Mouse (Mus musculus) cerebellum, postnatal 36 days (tissue): ENCODE results near the gene Zgrf1.

ENCODE experiments used
- DNase-seq, 2 experiments: peaks; one replicate each; pipeline ENCODE4 v3.0.0; 2021 to 2022; ENCODE audit warnings: mixed read lengths in 2 of 2

The Zgrf1 gene

DNA sequence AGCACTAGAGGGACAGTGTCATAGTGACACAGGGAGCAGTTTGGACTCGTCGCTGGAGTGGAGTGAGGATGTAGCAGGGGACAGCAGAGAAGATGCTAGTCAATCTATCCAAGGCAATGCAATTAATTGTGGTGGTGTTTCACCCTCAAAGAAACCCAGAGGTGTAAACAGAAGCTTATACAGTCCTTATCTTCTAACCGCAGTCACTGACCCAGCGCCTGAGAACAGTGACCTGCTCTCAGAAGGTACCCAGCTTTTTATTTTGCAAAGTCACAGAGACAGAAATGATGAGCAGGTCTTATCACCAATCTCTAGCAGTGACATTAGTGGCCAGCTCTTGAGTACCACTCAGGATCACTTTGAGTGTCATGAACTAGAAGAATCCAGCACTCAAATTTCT, 9.7 kb downstream of the Zgrf1 start:
- no peak for DNase-seq

DNA sequence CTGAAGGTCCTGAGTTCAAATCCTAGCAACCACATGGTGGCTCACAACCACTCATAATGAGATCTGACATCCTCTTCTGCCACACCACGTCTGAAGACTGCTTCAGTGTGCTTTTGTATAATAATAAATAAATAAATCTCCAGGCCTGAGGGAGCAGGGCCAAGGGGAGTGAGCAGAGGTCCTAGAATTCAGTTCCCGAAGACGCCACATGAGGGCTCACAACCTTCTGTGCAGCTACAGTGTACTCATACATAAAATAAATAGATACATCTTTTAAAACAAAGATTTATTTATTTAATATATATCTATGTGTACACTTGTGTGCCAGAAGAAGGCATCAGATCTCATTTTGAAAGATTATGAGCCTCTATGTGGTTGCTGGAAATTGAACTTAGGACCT, 11.8 kb downstream of the Zgrf1 start:
- DNase-seq, result no peak

DNA sequence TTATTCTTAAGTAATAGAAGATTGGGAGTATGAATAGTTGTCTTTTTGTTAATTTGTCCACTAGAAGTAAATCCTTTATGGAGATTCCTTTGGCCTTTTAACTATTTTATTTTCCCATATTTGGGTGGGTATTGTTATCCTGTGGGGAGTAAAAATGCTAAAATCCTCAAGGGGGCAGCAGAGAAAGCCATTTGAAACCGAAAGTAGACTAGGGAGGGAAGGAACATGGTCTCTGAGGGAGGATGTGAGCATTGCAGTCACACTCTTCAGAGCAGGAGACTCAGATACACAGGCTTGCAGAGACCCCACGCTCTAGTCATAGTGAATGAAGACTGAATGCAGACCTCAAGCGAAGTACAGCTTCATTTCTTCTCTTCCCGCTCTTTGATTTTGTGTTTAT, 19.3 kb downstream of the Zgrf1 start:
- DNase-seq, result no peak

DNA sequence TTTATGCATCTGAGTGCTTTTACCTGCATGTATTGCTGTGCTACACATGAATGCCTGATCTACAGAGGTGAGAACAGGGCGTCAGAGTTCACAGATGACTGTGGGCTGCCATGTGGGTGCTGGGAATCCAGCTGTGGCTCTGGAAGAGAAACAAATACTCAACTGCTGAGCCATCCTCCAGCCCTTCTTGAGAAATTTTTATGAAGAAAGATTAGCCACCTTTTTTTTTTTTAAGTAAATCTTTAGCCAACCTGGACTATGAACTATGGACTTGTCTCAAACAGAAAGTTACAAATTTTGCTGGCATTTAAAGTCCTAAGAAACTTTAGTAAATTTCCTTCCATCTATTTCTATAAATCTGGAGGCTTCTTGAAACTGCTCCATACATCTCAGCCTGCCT, 43.8 kb downstream of the Zgrf1 start:
- DNase-seq, result no peak

DNA sequence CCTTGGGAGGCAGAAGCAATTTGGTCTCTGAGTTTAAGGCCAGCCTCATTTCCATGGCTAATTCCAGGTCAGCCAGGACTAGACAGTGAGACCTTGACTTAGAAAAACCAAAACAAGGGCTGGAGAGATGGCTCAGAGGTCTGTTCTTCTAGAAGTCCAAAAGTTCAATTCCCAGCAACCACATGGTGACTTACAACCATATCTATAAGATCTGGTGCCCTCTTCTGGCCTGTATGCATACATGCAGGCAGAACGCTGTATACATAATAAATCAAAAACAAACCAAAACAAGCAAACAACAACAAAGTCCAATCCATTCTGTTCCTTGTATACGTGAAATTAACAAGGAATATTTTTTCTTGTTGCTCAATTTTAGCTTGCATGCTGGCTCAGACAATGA, 54.8 kb downstream of the Zgrf1 start:
- DNase-seq, result no peak

DNA sequence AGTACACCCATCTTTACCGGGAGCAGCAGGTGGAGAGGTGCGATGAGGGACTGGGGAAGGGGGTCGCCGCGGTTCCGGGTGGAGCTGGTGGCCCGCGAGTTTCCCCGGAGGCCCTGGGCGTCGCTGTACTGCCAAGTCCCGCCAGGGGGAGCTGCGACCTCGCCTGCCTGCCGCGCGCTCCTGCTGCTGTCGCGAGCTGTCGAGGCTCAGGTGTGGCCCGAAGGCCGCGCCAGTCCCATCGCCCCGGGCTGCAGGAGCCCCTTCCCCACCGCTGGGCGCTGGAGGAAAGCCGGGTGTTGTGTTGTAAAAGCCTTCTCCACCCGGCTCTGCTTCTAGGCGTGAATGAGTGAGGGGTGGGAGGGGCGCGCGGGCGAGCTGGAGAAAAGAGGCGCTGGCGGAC, 72.0 kb downstream of the Zgrf1 start:
- DNase-seq, result peak; percentile 40 to 46

DNA sequence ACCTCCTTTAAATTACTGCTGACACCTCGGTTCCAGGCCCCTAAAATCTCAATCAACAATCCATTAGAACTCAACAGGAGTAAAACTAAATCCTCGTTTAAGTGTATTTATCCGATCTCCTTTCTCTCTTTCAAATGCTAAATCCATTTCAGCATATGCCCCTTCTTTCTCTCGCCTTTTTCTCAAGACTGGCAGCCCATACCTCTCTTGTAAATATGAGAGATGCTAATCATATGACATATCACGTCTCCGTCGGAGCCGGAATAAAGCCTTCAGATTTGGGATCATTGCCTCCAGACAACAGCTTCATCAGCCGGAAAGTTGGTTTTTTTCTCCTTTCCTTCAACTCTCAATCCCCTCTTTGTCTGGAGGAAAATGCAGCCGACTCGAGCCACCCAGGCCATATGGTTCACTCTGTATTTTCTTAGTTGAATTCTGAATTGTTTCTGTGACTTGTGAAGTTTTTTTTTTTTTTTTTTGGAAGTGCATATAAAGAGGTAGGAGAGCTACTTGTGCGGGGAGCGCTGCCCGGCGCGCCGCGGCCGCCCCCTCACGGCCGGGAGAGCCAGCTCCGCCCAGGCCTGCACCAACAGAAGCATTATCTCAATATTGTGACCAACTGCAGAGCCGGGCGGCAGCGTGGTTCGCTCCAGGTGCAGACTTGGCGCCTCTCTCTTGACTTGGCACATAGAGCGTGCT, 72.6 kb downstream of the Zgrf1 start:
- DNase-seq, result no peak

DNA sequence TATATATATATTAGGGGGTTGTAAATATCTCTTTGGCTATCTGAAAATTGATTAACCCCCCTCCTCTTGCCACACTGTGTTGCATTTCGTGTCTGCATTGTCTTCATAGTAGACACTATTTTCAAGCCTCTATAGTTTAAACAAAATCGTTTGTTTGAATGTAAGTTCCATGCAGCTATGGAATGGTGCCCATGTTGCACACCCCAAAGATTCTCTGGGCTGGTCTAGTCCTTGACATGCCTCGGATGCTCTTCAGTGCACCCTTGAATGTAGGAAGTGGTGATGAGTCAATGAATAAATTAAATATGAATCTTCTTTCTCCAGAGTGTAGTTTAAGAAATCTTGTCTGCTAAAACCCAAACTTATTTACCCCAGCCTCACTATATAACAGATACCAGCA, 73.2 kb downstream of the Zgrf1 start:
- no peak for DNase-seq

DNA sequence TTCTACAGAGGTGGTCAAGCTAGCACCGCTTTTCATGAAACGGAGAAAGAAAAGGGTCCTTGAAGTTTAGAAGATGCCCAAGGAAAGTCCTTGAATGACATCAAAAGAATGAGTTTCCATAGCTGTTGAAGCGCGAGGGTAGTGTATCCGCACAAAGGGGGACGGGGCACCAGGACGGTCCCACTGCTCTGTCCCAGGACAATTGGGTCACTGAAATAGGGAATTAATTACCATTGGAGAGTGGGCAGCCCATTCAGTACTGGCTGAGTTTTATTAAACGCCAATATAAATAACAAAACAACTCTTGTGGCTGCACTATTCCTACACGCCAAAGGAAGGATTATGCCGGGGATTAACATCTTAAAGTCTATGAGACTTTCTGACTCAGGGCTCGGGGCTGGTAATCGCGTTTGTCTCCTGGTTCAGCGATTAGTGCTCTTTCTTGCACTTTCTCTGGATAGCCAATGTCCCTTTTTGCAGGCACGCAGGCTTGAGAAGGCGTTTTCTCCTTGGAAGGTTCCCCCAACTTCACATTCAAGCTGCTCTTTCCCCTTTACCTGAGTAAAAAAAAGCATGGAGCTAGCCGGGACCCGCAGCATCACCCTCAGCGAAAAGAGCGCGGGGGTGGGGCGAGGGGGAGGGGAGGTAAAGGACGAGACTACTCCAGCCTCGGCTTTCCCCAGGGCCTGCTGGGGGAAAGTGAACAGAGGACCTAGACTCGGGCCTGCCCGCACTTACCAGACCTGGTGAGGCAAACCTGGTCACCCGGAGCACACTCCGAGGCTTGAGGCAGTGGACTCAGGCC, 74.1 kb downstream of the Zgrf1 start:
- DNase-seq, result no peak

DNA sequence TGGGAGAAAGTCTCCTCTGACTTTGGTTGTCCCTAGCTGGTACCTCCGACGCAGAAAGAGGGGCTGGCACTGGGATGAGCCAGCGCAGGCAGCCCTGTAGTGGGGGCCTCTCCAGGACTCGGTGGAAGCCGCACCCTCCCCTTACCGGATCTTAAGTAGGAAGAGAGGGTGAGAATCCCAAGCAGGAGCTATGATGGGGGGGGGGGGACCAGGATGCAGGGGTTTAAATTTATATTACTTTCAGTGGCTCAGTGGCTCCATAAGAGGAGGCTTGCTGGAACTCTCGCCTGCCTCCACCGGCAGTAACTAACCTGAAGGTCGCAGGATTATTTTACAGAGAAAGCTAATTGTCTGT, 74.6 kb downstream of the Zgrf1 start:
- no peak for DNase-seq

DNA sequence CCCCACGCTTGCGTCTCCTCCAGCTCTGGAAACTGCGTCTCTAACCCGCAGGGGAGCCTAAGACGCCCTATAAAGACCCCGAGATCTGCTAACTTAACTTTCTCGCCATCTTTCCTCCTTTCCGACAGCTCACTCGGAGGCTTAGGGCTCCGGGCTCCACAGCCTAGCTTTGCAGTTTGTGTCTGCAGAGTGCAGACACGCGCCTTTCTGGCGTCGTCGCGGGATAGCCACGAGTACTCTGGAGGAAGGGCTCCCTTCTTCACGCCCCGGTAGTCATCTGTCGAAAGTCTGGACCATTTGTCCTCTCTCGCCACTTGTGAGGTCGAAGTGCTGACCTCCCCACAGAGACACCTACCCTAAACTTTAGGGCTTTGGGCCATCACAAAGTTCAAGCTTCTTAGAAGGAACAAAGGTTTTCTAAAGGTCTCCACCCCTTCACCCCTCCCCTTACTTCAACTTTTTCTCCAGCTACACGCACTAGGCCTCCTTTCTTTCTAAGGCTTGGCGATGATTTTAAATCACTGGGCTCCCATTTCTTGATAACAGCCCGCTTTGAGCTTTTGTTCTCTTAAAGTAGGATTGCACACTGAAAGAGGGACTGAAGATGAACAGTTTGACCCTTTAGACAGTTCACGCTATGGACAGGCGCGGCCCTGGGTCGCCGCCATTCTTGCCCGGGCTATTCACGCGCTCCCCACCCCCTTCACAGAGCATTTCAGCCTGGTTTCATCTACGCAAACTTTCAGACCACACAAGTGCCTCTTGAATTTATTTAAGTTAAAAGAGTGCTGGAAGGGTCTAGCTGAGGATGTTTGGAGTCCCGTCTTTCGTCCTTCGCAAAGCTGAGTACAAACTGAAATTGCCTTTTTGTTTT, 75.3 kb downstream of the Zgrf1 start:
- DNase-seq, result no peak

DNA sequence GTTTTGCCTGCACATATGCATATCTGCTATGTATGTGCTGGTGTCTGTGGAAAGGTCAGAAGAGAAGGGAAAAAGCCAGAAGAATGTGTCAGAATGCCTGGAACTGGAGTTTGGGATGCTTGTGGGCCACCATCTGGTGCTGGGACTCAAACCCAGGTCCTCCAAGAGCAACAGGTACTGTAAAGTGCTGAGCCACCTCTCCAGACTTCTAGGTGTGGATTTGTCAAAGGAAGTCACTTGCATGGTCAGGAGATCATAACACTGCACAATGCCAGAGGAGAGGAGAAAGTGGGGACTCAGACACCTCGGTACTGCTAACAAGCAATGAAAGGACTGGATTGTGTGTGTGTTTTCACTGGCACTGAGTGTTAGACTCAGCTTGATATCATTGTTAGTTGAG, 76.9 kb downstream of the Zgrf1 start:
- no peak for DNase-seq

DNA sequence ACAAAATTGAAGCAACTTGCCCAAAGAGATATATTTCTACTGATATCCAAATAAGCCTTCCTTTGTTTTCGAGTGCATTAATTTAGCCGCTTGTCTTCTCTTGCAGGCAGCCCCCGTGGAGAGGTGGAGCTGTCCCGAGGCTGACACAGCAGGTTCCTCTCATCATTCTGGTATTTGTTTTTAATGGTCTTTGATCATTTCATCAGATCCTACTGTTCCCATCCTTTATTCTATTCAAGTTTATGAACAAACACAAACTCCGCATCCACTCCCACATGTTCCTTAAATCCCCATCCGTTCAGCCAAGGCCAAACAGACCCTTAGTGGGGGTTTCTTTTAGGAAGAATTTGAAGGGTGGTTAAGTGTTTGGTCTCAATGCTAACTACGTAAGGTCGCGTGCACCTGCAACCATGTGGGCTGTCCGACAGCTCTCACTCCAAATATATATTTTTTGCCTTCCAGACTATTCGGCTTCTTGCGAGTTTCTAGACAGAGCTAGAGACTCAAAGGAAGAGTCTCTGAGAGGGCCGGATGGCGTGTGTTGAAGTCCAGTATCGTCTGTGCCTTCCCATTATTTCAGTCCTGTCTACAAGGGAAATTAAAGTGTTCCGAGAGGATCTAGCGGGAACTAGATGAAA, 77.6 kb downstream of the Zgrf1 start:
- DNase-seq, result no peak

DNA sequence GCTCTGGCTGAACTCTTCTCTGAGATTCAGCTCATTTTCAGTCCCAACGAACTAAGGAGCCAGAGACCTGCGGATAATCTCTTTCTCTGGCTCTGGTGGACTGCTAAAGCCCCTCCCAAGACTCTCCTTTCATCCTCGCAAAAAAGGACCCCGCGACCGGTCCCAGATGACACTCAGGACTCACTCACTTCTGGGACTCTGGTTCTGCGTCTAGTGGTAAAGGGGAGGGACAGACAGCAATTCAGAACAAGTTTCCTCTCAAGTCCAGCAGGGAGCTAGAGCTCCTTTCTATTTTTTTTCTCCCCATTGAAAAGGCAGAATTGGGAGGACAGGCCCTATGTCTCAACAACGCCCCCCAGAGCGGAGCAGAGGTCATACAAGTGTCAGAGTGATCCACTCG, 78.3 kb downstream of the Zgrf1 start:
- no peak for DNase-seq

DNA sequence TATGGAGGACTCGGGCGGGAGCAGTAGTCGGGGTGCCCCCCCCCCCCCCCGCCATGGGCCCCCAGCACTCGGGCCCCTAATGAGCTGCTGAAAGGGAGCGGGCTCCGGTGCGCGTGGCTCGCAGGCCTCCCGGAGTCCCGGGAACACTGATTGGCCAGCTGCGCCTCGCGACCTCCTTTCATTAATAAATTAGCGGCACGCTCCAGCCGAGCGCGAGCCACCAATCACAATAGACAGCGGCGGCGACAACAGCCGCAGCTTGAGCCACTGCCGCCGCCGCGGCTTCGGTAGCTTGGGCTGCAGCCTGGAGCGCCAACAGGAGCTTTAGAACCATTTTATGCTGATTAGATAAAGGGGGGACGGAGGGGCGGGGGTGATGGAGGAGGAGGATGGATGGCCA, 79.2 kb downstream of the Zgrf1 start:
- DNase-seq, result peak in 1 of 2 experiments; percentile 13

DNA sequence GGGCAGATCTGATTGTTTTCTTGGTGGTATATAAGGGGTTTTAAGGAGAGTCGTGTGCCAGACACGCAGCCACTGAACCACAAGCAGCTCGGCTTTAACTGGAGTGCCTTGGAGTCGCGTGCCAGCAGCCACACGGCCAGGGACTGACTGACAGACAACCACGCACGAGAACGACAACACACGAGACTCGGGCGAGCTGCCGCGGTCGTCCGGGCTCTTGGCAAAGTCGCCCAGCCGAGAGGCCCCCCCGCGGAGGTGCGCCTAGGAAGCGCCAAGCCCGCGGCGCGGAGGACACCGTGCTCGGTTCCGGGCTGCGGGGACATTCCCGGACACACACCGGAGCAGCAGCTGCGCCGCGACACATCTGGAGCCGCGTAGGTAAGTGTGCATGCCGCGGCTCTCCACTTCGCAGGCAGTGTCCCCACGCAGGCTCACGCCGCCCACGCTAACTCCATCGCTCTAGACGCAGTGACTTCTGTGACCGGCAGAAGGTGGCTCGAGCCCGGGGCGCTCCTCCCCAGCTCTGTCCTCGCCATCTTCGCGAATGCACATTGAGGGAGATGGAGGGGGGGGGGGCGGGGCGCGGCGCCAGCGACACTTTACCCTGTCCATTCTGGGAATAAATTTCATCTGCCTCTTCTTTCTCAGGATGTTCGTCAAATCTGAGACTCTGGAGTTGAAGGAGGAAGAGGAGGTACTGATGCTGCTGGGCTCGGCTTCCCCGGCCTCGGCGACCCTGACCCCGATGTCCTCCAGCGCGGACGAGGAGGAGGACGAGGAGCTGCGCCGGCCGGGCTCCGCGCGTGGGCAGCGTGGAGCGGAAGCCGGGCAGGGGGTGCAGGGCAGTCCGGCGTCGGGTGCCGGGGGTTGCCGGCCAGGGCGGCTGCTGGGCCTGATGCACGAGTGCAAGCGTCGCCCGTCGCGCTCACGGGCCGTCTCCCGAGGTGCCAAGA, 80.1 kb downstream of the Zgrf1 start, which contains the start of gene Neurog2:
Neurog2 (plus strand) TSS at position 56 of the 953 bp plus-strand sequence.
- DNase-seq, result peak; percentile 28 to 34

DNA sequence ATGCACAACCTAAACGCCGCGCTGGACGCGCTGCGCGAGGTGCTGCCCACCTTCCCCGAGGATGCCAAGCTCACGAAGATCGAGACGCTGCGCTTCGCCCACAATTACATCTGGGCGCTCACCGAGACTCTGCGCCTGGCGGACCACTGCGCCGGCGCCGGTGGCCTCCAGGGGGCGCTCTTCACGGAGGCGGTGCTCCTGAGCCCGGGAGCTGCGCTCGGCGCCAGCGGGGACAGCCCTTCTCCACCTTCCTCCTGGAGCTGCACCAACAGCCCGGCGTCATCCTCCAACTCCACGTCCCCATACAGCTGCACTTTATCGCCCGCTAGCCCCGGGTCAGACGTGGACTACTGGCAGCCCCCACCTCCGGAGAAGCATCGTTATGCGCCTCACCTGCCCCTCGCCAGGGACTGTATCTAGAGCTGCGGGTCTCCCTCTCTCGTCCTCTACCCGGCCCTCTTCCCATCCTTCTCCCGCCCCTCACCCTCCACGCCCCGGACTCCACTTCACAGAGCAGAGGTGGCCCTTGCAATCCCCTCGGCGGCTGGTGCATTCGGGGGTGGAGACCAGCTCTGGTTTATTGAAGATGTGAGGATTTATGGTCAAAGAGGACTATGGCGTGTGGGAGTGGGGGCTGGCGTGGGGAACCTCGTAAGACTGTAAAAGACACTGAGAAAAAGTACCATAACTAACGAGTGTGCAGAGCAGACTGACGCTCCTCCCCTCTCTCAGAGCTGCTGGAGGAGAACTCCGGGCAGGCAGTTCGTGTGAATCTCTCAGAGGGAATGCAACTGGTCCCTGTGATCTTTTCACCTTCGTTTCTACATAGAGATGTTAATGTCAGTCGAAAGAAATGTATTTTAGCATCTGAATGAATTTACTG, 81.1 kb downstream of the Zgrf1 start:
- DNase-seq, result peak; percentile 67 to 70

DNA sequence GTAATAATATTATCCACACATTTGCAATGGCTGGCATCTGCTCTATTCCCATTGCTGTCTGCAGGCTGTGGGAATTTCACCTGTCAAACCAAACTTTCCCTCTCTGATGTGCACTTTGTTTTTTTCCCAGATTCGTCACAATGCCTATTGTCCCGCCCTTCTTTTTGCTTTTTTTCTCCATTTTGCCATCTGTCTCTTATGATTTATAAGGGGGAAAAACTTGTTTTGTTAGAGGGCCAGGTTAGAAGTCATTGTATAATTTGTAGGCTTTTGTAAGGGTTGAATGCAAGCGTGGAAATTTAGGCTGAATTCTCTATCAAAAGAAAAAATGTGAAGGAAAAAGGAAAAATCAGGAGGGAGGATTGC, 81.7 kb downstream of the Zgrf1 start:
- no peak for DNase-seq

DNA sequence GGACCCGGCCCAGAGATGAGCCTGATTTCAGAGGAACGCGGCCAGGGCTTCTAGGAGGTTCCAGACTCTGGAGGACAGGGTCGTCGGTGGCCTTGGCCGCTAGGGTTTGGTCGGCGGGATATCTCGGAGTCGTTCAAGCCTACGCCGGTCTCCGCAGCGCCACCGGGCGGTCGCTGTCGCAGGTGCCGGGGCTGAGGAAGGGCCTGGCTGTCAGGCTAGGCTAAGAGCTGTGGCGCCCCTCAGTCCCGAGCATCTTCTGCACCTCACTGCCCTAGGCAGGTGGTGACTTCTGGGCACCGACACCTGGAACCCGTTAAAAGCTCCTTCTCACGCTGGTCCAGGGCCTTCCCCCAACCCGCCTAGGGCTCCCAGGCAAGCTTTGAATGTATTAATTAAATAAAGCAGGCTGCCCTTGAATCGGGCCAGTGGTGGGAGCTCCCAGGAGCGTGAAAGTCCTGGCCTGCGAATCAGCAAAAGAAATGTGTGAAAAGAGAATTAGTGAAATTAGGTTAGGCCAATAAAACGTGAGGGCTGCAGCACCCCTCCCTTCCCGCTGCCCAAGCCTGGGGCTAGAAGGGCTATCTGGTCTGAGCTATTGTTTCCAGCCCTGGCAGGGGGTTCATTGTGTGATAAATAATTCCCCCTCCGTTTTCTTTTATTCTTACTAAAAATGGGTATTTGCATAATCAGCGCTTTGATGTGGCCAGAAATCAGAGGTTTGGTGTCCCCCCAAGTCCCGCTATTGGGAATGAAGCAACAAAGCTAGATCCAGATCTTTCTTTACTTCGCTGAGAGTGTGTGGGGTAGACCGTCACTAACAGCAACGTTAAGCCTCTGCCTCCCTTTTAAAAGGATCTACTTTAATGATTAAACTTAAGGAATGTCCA, 86.8 kb downstream of the Zgrf1 start:
- DNase-seq, result peak in 1 of 2 experiments; percentile 30
